Mouse (Mus musculus) cerebellum, postnatal 10 days (tissue): ENCODE results near the gene Emsy.
A peak's percentile ranks its signal among the peaks of the same experiment; 100 is the strongest.

Source experiments
- DNase-seq, 2 experiments: peaks; one replicate each; pipeline ENCODE4 v3.0.0; 2021; ENCODE audit warnings: mixed read lengths in 2 of 2

Gene Emsy

DNA sequence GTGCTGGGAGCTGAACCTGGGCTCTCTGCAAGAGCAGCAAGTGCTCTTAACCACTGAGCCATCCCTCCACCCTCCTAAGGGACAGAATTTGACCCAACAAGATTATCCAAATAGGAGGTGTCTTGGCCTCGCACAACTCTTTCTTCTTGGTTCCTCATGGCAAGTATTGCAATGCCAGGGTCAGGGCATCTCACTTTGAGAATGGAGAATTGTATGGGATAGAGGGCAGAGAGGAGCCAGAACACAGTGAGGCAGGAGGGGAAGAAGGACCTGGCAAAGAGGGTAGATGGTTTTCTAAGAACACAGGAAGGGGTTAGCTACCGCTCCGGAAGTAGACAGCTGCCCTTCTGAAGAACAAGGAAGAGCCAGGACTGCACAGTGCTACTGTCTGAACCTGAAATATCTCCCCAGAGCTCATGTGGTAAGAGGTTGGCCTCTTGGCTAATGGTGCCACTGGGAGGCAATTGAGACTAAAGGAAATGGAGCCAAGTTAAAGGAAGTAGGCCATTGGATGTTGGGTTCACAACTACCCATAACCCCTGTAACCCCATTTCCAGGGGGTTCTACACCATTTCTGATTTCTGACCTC lies 80.8 kb downstream of the Emsy start:
- no peak for DNase-seq

DNA sequence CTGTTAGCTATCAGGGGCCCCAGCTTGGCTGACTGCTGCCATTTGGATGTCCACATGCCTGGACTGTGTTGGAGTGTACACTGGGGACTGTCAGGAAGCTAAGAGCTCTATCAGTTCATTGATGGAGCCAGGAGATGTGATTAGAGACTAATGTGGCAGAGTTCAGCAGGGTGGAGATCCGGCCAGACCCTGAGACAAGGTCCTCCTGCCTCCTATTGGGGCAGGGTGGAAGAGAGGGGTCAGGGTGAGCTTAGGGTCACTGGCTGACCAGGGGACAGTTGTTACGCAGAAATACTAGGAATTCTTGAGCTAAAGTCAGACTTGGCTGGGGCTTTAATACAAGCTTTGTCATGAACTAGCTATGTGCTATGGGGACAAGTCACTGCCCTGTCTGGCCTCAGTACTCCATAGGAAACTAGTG lies 81.8 kb downstream of the Emsy start:
- DNase-seq = no peak

DNA sequence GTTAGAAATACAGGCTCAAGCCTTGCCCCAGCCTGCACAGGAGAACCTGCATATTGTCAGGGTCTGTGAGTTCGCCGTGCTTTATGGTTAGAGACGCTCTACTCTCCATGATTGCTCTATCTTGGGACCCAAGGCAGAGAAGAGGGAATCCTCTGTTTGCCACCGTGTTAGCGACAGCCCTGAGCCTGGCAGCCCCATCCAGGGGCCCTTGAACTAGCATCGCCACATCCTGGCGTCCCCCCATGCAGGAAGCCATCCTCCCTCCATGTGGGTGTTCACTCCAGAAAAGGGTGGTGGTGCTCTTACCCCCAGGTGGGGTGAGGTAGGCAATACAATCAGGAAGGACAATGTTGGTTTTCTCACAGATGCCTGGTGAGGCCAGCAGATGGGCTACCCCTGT lies 82.3 kb downstream of the Emsy start:
- no peak for DNase-seq

DNA sequence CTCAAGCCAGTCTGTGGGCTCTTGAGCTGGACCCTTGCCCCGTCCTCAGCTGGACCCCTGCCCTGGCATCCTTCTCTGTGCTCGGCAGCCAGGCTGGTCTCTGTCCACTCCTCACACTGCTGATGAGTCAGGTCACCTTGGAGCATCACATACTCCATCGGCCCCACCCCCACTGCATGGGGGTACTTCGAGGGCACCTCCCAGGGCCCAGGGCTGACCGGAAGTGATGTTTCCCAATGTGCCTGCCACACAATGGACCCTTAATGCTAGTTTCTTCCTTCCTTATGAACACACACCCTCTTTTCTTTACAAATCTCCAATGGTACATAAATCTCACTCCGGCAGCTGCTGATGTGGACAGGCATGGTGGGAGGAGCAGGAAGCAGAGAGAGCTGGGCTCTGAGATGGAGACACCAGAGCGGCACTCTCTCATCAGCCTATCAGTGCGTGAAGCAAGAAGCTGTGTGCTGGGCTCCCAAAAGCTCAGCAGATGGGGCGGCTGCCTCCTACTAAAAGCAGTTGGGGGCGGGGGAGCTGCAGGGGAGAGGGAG lies 83.3 kb downstream of the Emsy start:
- peak; percentile 76 to 77 for DNase-seq

DNA sequence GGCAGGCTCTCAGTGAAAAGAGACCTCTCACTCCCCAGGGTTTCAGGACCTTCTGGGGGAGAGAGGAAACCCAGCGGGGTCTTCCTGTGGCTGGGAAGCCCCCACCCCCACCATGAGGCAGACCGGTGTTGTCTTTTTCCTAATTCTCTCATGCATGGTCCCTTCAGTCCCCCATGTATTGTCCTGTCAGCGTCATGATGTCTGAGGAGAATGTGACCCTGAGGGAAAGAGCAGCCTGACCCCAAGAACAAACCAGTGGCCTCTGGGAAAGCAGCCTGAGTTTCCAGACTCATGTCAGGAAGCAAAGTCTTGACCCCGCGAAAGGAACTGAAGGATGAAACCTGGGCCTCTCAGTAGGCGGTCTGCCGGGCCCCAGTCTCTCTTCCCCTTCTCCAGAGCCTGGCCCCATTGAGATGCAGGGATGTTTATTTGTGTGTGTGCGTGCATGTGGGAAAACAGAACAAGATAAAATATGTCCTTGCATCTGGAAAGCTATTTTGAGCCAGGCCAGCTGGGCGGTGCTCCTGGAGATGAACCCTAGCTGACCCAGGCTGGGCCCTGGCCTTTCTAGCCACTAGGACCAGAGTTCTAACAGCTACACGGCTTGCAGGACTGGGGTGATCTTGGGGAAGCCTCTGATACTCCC lies 84.2 kb downstream of the Emsy start:
- DNase-seq = peak in 1 of 2 experiments; percentile 11

DNA sequence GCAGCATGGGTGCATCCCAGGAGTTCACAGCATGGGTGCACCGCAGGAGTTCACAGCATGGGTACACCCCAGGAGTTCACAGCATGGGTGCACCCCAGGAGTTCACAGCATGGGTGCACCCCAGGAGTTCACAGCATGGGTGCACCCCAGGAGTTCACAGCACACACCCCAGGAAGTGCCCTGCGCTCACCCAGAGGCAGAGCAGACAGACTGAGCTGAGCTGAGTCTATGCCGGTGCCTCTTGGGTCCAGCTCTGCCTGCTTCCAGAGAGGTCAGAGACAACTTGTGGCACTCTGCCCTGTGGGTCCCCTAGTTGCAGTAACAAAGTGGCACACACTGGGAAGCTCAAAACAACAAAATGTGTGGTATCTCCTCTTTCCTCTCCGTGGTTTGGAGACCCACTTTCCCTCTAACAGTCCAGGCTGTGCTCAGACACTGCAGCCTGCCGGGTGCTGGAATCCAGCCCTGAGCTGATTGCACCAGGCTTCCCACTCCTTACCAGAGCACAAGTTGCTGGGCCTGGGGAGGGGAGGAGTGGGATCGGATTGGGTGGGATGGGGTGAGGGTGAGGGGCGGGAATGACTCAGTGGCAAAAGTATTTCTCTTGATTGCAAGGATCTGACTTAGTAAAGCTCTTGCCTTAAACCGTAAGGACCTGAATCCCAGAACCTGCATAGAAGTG lies 85.6 kb downstream of the Emsy start:
- peak; percentile 45 to 54 for DNase-seq

DNA sequence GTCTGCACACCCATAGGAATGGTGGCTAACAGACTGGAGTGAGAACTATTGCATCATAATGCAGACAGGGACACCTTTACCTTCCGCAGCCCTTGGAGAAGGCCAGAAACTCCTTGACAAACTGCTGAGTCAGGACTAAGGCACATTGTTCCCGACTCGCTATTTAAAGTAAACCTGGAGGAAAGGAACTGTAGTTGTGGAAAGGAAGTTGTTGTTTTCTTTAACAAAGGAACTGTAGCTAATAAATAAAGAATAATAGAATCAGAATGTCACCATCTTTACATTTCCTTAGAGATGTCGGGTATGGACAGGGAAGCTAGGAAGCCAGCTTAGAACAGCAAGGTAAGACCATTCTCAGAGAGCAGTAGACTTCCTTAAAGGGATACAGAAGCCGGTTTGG lies 89.5 kb downstream of the Emsy start:
- no peak for DNase-seq

DNA sequence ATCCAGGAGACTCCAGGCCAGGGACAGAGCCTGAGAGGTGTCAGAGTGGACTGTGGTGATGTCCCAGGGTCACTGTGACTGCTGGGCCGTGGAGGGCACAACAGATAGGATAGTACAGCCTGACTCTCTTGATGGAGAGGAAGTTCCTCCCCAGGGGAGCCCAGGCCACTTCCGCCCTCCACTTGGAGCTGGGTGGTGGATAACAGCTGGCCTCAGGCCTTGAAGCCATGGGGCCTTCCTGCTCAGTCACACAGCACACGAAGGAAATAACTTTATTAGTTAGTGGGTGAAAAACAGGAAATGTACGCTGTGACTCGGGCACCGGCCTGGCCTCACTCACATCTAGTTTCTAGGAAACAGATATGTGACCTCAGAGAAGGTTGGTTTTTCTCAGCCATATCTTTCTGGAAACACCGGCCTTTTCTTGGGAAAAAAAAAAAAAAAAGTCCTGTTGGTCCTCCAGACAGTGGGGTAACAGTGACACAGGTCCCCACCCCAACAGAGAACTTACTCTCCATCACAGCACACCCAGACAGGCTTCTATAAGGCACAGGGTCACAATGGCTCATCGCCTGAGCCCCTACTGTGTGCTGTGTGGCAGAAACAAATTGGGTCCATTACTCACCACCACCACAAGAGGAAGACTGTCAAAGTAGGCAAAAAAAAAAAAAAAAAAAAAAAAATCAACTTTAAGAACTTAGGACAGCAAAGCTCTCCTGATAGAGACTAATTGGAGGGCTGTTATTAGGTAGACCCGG lies 91.8 kb downstream of the Emsy start:
- no peak for DNase-seq

DNA sequence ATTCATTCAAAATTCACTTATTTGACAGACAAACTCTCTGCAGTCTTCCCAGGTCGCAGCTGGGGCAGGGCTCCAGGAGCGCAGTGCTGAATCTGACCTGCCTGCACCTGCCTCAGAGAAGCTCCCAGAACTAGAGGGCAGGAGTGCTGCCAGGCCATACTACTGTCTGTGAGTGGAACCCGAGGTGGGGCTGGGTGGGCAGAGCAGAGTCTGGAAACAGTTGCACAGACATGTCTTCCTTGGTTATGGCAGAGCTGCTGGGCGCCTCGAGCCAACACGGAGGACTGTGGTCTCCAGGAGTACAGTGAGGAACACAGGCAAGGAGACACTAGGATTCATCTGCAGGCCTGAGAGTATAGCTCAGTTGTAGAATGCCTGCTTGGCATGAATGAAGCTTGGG lies 92.6 kb downstream of the Emsy start:
- DNase-seq = no peak

DNA sequence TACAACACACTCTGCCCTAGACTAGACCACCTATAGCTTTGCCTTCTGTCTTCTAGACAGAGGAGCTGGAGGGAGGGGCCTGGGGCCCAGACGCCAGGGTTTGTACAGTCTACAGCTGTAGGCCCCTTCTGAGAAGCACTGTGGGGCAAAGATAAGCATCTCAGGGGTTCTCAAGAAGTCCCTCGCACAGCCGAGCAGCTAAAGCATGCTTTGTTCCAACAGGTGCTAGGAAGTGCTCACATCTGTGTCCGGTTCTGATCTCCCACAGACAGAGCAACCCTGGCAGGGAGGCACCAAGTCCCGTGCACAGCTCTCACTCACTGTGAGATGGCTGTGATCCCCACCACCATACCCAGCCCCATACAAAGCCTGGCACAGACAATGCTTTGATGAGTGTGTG lies 93.6 kb downstream of the Emsy start:
- no peak for DNase-seq

DNA sequence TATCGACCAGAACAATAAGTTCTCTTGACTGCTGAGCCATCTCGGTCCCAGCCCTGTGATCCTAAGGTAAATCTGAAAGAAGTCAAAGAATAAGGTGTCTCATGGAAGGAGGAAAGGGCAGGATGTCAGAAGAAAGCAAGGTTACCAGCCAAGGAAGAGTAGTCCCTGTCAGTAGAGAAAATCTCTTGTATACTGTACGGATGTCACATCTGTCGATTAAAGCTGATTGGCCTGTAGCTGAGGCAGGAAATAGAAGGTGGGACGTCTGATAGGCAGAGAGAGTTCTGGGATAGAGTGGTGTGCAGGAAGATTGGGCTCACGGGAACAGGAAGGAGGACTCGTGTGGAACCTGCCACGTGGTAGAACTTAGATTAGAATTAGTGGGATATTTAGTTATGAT lies 94.4 kb downstream of the Emsy start:
- no peak for DNase-seq

DNA sequence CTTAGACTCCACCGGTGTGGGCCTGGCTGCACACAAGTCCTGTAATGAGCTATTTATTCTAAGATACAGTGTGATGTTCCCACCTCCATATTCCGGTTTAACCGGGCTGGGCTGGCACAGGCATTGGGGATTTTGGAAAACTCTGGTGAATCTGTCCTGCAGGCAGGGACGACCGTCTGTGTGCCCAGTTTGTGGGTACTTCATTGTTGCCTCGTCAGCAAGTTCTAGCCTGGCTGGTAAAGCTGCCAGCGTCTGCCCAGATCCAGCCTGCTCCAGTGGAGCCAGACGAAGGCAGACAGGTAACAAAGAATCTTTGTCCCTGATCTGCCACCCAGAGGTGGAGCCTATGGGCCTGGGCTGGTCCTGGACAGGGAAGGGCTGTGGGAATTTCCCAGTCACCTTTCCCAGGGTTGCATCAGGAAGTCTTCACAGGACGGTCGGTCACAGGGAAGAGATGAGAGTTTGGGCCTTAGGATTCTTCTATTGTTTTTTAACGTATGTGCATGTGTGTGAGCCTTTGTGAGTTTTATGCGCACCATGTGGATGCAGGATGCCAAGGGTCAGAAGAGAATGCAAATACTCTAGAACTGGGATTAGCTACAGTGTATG lies 94.9 kb downstream of the Emsy start:
- no peak for DNase-seq

DNA sequence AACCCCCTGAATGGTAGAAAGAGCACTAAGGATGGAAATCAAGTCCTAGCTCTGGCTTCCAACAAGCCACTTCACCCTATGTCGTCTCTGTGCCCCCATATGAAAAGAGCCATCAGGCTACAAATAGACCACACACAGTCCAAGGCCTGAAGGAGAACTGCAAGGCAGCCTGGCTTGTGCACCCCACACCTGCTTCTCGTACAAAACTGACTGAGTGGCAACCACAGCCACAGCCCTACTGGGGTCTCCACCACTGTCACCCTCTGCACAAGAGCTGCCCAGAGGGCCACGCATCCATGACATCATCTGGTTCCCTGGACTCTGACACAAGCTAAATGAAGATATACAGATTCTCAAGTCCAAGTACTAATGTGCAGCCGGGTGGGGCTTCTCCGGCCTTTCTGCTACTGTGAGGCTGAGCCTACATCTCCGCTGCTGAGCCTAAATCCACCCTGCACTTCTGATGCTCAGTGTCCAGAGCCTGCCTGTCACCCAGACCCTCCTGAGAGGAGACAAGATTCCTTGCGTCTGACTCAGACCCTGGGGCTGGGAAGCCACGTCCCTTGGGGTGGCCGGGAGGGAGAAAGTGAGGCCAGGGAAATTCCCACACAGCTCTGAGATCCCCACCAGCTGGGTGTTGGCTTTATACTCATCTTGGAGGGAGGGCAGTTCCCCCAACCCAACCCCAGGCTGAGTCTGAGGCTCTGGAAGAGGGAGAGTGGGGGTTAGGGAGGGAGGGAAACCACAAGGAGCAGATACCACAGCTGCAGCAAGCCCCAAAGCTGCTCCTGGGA lies 98.3 kb downstream of the Emsy start:
- no peak for DNase-seq

DNA sequence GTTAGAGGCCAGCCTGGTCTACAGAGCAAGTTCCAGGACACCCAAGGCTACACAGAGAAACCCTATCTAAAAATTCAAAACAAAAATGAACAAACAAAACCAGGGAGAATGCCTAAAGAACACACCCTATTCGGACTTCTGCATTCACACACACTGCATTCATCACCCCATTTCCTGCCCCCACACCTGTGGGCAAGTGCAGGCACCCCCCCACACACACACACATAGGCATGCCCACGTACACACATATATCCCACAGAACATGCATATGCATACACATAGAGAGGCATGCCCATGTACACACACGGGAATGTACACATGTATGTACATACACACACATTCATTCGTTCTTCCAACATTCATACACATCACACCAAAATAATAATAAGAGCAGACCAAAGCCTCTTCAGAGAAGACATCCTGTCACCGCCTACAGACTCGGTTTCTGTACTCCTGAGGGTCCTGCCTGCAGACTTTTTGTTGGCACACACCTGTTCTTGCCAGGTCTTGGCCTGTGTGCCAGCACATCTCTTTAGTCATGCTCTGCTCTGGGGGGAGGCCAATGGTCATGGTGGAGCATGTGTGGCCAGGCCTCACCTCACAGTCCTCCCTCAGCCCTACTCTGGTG lies 99.7 kb downstream of the Emsy start:
- no peak for DNase-seq

DNA sequence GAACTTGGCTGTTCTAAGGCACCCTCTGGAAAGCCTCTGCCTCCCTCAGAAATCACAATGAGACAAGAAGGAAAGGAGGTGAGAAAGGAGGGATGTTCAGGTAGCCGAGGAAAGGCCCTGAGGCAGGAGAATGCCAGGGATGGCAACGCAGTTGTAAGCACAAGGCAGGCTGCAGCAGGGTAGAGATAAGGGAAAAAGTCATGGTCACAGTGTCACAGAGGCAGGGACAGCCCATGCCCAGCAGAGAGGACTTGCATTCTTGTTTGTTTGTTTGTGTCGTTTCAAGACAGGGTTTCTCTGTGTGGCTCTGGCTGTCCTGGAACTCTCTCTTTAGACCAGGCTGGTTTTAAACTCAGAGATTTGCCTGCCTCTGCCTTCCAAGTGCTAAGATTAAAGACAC lies 105.5 kb downstream of the Emsy start:
- DNase-seq = no peak

DNA sequence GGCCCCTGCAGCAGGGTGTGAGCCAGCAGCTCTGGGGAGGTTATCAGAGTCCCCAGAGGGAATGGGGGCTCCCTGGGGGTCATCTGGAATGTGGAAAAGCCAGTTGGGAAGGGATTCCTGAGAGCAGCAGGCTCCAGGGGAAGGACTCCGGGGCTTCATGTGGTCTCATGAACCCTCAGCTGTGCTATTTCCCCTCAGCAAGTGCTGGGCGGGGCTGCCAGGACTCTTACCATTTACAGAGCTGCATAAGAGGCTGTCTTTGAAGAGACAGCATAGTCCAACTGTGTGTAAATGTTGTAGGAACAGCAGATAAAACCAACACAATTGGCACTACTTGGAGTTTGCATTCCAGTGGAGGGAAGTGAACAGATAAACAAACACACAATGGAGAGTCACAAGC lies 106.0 kb downstream of the Emsy start:
- no peak for DNase-seq

DNA sequence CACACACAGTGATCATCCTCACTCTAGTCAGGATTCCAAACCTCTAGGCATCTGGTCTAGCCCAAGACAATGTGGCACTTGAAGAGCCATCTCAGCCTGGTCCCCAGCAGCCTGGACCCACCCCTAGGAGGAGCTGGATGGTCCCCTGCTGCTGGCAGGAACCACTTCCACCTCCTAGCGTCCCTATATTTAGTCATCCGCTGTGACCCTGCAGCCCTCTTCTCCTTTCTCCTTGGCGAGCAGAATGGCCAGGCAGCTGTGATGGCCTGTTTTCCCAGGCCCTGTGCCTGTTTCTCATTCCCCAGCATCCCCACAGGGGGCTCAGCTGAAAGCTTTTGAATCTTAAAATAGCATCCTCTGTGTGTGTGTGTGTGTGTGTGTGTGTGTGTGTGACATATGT lies 107.7 kb downstream of the Emsy start:
- DNase-seq = peak in 1 of 2 experiments; percentile 21

DNA sequence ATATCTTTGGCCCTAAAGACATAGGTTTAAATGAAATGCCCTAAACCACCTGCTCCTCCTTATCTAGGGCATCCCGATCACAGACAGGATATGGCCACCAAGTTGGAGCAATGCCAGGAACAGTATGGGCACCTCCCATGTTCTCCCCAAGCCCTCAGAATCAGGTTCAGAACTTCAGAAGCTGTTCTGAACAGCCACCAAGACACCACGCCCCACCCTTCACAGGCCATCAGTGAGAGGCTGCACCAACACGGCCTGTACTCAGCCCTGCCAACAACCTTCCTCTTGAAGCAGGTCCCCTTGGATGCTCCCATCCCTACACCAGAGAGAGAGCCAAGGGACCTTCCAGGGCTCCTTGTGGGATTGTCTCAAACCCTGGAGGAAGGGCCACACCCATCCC lies 112.0 kb downstream of the Emsy start:
- peak in 1 of 2 experiments; percentile 25 for DNase-seq

DNA sequence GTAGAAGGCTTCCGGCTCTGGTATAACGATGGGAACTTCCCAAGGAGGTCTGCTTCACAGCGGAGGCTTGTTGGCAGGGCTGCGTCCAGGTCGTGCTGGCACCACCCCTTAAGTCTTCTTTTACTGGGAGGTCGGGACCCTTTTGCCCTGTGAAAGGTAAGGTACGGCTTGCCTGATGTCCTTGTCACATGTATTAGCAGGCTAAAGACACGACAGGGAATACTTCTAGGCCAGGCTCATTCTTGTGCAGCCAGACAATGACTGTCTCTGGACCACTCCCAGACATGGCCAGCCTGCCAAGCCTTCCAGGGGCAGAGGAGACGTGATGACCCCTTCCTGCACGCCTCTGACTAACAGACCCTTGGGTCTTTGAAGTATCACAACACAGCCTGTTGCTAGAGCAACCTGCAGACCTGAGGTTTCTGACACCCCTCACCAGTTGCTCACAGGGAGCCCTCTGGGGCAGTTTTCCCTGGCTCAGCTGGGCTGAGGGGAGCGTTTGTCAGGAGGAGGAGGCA lies 112.7 kb downstream of the Emsy start:
- DNase-seq = no peak

DNA sequence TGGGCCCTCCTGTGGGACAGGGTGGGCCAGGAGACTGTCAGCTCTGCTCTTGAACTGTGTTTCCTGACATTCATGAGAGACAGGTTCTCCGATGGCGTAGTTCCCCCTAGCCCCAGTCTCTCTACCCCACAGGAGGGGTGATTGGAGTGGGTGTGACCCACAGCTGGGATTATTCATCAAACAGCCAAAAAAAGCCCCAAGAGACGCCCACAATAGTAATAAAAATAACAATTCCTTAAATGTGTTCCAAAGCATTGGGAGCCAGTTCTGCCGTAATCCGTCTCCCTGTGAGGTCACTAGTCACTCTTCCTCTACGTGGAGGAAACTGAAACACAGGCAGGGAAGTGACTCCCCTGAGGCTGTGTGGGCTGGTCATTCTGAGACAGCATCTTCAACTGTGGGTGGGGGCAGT lies 113.8 kb downstream of the Emsy start:
- DNase-seq = no peak

DNA sequence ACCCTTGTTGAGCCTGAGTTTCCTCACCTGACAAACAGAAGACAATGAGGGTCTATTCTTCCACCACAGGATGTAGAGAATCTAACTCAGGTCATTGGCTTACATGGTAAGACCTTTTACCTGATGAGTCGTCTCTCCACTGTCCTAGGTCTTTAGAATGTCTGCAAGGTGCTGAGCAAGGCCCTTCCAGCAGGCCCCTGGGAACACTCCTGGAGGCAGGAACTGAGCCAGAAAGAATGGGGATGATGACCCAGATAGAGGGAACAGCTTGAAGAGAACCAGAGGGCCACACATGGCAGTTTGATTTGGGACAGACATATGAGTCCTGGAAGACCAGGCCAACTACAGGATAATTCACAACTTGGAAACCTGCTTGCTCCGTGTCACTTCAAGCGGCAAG lies 114.3 kb downstream of the Emsy start:
- DNase-seq = no peak
